Mouse (Mus musculus): ENCODE measurements around the gene Akt2.

DNA sequence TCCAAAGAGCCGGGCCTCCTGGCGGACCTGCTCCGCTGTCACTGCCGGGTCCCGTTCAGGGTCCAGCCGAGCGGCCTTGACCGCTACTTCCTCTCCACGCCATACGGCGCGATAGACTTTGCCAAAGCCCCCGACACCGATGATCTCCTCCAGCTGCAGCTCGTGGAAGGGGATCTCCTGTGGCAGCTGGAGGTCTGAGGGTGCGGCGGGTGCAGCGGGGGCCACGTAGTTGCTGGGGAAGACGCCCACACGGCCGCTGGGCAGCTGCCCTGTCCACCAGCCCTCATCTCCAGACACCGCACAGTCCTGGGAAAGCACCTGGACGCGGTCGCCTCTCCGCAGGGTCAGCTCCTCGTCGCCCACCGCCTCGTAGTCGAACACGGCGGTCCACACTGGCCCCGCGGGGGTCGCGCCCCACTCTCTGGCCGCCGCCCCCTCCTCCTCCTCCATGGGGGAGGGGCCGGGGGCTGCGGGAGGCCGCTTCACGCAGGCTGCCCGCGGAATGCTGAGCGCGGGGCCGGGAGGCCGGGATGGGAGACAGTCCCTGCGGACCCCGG, 82.3 kb downstream of the Akt2 start:
- TF ChIP-seq CTCF (IDR thresholded peaks at IDR 0.05; ENCODE audit: low read depth, low read length) (no peak), POLR2A (IDR thresholded peaks at IDR 0.05; ENCODE audit: borderline replicate concordance, low read depth, low read length) (no peak)

All from bone marrow macrophage, adult 2 months (primary cell).